Mouse (Mus musculus): ENCODE measurements around the gene Rrp8. TPM values are rescaled to one million over a fixed set of nuclear protein-coding genes. Genes with fewer than 3 reads are reported as not detected.
A peak's percentile ranks its signal among the peaks of the same experiment; 100 is the strongest.
"Not testable (repeated sequence)": the region's sequence is repeated elsewhere in the genome, so short reads cannot be mapped to it uniquely, and the experiment has no call there.

Gene Rrp8
- polyA plus RNA-seq, 1 experiment: 15.7 TPM

- DNase-seq (ENCODE audit: low read depth): no peak
- no peak for TF ChIP-seq CTCF (IDR thresholded peaks at IDR 0.05; ENCODE audit: borderline replicate concordance, extremely low read depth, insufficient read depth, insufficient read length)
- TF ChIP-seq POLR2A (IDR thresholded peaks at IDR 0.05; ENCODE audit: borderline replicate concordance, extremely low read depth, insufficient read depth, insufficient read length, poor library complexity, severe bottlenecking): no peak
Observed at GRCm38 (mm10) chr7:105769959-105770358, 32.8 kb upstream of the Rrp8 start.

DNA sequence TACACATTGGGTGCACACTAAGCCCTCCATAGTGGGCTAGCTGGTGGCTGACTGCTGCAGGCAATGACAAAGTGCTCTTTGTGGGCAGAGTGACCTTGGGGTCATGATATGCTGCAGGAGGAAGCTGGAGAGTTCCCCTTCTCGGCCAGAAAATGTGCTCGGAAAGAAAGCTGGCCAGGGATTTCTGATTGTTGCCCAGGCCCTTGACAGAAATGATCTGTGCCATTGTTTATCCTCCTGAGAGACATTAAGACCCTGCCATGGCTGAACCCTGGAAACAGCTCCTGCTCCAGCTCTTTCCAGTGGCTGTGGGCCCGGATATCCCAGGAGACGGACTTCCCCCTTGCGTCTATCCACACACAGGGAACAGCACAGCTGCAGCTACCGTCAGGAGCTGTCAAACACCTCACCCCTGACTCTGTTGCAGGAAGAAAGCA is 30.6 kb upstream of the Rrp8 start:
- peak; percentile 55 for DNase-seq (ENCODE audit: low read depth)
- no peak for TF ChIP-seq POLR2A (IDR thresholded peaks at IDR 0.05; ENCODE audit: borderline replicate concordance, extremely low read depth, insufficient read depth, insufficient read length, poor library complexity, severe bottlenecking)
- TF ChIP-seq CTCF (IDR thresholded peaks at IDR 0.05; ENCODE audit: borderline replicate concordance, extremely low read depth, insufficient read depth, insufficient read length): no peak

GRCm38 (mm10) chr7:105764331-105764730 is 27.1 kb upstream of the Rrp8 start:
- DNase-seq (ENCODE audit: low read depth): no peak
- TF ChIP-seq CTCF (IDR thresholded peaks at IDR 0.05; ENCODE audit: borderline replicate concordance, extremely low read depth, insufficient read depth, insufficient read length): no peak
- TF ChIP-seq POLR2A (IDR thresholded peaks at IDR 0.05; ENCODE audit: borderline replicate concordance, extremely low read depth, insufficient read depth, insufficient read length, poor library complexity, severe bottlenecking): no peak

GRCm38 (mm10) chr7:105762517-105763270 is 25.5 kb upstream of the Rrp8 start:
- DNase-seq (ENCODE audit: low read depth): peak; percentile 22
- TF ChIP-seq CTCF (IDR thresholded peaks at IDR 0.05; ENCODE audit: borderline replicate concordance, extremely low read depth, insufficient read depth, insufficient read length) (no peak), POLR2A (IDR thresholded peaks at IDR 0.05; ENCODE audit: borderline replicate concordance, extremely low read depth, insufficient read depth, insufficient read length, poor library complexity, severe bottlenecking) (no peak)

DNA sequence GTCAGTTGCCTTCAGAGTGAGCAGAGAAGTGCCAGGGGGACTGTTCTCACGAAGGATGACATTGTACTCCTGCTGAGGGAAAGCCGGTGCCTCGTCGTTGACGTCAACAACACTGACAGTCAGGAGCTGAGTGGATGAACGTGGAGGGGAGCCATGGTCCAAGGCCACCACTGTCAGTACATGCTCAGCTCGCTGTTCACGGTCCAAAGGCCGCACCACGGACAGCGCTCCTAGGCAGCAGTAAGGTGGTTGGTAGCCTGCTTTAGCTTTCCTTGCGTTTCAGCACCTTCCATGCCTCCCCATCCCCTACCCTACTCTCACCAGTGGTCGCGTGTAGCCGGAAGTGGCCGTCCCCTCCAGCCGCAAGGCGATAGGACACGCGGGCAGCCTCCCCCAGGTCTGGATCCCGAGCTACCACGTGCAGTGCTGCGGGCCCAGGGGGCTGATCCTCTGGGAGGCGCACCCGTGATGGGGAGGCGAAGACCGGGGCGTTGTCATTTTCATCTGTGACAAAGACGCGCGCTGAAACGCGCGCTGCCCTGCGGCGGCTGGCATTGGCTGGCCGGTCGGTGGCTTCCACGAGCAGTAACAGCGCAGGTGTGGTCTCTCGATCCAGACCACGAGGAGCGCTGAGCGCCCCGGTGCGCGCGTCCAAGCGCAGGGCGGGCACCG is 24.8 kb upstream of the Rrp8 start:
- no peak for DNase-seq (ENCODE audit: low read depth)
- TF ChIP-seq CTCF (IDR thresholded peaks at IDR 0.05; ENCODE audit: borderline replicate concordance, extremely low read depth, insufficient read depth, insufficient read length): no peak
- no peak for TF ChIP-seq POLR2A (IDR thresholded peaks at IDR 0.05; ENCODE audit: borderline replicate concordance, extremely low read depth, insufficient read depth, insufficient read length, poor library complexity, severe bottlenecking)

DNA sequence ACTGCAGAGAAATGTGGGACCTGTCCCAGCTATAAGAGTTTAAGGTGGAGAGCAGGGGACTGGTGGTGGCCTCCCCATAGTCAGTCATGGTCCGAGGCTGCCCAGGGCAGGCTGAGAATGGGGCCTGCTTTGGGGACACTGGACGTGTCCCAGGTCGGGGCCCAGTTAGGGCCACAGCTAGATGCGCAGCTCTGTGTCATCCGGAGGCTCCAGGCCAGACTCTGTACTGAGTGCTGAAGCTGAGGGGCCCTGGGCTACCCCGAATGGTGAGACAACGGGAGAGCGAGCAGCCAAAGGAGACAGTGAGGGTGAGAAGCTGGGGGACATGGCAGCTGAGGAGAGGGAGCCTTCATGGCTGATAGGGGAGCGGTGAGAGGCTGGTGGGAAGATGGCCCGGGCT is 16.1 kb upstream of the Rrp8 start:
- TF ChIP-seq POLR2A (IDR thresholded peaks at IDR 0.05; ENCODE audit: borderline replicate concordance, extremely low read depth, insufficient read depth, insufficient read length, poor library complexity, severe bottlenecking) (no peak), CTCF (IDR thresholded peaks at IDR 0.05; ENCODE audit: borderline replicate concordance, extremely low read depth, insufficient read depth, insufficient read length) (no peak)
- DNase-seq (ENCODE audit: low read depth): no peak

GRCm38 (mm10) chr7:105752716-105753115 is 15.5 kb upstream of the Rrp8 start:
- no peak for DNase-seq (ENCODE audit: low read depth)
- no peak for TF ChIP-seq POLR2A (IDR thresholded peaks at IDR 0.05; ENCODE audit: borderline replicate concordance, extremely low read depth, insufficient read depth, insufficient read length, poor library complexity, severe bottlenecking)
- no peak for TF ChIP-seq CTCF (IDR thresholded peaks at IDR 0.05; ENCODE audit: borderline replicate concordance, extremely low read depth, insufficient read depth, insufficient read length)

DNA sequence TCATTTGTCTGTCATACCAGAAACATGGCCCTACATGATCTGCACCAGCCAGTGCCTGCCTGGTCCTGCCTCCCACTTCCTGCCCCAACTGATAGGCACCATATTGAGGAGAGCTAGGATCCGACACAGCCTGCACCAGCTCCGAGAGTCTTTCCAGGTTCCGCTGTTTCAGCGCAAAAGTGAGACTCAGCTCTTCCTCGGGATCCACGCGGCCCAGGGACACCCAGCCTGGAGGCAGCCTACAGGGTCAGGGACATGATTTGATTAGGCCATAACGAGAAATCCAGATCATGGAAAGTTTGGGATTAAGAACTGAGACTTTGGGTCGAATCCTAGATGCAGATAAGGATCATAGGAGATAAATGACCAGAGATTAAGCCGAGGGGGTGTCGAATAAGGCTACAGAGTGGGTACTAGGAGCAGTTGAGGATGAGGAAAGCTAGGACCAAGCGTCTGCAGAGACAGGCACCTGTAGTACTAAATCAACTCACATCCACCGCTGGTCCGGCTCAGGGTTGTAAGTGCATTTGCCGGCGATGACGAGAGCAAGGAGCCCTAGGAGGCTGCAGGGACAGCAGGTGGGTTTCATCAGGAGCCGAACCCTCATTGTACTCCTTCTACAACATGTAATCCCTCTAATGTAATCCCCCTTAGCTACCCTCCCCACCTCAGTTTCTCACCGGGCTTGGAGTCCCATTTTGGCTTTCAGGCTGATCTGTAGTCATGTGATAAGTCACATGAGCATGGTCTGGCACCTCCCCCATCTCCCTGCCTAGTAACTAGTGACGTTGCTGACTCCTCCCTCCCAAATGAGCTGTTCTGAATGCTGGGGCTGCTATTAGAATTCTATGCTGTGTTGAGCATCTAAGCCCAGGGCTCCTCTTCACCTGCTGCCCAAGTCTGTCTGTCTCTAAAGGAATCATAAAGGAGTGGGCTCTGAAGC is 14.6 kb upstream of the Rrp8 start, which contains the start of gene Tpp1:
Gene Tpp1, minus strand, starts transcription at position 745 of the 943 bp plus-strand sequence.
- peak; percentile 97 for DNase-seq (ENCODE audit: low read depth)
- no peak for TF ChIP-seq POLR2A (IDR thresholded peaks at IDR 0.05; ENCODE audit: borderline replicate concordance, extremely low read depth, insufficient read depth, insufficient read length, poor library complexity, severe bottlenecking)
- no peak for TF ChIP-seq CTCF (IDR thresholded peaks at IDR 0.05; ENCODE audit: borderline replicate concordance, extremely low read depth, insufficient read depth, insufficient read length)

DNA sequence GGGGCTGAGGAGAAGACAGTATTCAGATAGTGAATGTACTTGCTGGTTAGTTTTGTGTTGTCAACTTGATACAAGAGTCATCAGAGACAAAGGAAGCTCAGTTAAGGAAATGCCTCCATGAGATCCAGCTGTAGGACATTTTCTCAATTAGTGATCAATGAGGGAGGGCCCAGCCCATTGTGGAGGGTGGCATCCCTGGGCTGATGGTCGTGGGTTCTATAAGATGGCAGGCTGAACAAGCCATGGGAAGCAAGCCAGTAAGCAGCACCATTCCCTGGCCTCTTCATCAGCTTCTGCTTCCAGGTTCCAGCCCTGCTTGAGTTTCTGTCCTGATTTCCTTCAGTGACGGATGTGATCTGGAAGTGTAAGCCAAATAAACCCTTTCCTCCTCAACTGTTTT is 10.6 kb upstream of the Rrp8 start:
- no peak for DNase-seq (ENCODE audit: low read depth)
- no peak for TF ChIP-seq POLR2A (IDR thresholded peaks at IDR 0.05; ENCODE audit: borderline replicate concordance, extremely low read depth, insufficient read depth, insufficient read length, poor library complexity, severe bottlenecking)
- no peak for TF ChIP-seq CTCF (IDR thresholded peaks at IDR 0.05; ENCODE audit: borderline replicate concordance, extremely low read depth, insufficient read depth, insufficient read length)

DNA sequence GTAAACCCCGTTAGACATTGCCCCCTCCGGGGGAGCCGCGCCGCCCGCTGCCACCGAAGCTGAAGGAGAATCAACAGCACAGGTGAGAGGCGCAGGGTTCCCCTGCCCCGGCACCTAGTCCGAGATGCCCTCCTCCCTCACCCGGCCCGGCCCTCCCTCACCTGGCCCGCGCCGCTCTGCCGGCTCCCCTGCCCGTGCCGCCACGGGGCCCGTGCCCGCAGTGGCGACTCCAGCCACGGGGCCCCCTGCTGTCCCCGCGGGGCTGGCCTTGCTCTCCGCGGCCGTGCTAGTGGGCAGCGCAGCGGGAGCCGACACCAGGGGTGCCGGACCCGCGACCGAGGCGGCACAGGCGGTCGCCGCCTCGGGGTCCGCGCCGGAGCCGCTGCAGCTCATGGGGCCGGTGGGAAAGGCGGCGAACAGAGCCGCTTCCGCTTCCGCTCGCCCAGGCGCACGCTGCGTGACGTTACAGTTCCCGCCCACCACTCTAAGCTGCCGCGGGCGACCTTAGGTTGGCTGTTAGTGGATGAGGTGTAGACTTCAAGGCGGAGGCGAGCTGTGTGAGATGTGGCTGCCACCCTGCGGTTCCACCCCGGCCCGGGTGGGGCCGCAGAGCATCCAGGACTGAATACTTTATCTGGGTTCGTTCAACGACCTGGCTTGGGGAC is 6.9 kb upstream of the Rrp8 start, which contains the start of gene Taf10:
Gene Taf10, minus strand, starts transcription at position 436 of the 665 bp plus-strand sequence.
- peak; percentile 96 for DNase-seq (ENCODE audit: low read depth)
- TF ChIP-seq CTCF (IDR thresholded peaks at IDR 0.05; ENCODE audit: borderline replicate concordance, extremely low read depth, insufficient read depth, insufficient read length) (peak; percentile 34; the same call in 1 of the 2 replicates), POLR2A (IDR thresholded peaks at IDR 0.05; ENCODE audit: borderline replicate concordance, extremely low read depth, insufficient read depth, insufficient read length, poor library complexity, severe bottlenecking) (peak; percentile 86)

DNA sequence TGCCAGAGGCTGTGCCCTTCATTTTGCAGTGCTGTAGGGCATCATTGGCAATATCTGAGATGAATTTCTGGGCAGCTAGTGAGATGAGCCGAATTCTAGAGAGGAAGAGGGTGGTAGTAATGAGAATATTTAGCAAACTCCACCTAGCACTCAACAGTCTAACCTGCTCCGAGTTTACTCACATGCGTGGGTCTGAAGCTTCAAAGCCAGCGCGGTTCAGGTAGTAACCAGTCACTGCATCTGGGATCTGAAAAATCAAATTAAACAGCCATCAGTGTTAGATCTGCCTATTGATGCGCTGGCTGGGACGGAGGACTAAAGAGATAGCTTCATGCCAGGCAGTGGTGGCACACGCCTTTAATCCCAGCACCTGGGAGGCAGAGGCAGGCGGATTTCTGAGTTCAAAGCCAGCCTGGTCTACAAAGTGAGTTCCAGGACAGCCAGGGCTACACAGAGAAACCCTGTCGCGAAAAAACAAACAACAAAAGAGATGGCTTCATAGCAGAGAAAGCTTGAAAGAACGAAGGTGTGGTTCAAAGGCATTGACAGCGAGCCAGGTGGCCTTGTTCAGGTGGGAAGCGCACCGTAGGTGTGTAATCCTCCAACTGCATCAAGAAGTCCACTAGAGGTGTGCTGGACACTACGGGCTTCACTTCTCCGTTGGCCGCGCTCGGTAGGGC is 6.2 kb upstream of the Rrp8 start:
- not testable (repeated sequence) for DNase-seq (ENCODE audit: low read depth)

DNA sequence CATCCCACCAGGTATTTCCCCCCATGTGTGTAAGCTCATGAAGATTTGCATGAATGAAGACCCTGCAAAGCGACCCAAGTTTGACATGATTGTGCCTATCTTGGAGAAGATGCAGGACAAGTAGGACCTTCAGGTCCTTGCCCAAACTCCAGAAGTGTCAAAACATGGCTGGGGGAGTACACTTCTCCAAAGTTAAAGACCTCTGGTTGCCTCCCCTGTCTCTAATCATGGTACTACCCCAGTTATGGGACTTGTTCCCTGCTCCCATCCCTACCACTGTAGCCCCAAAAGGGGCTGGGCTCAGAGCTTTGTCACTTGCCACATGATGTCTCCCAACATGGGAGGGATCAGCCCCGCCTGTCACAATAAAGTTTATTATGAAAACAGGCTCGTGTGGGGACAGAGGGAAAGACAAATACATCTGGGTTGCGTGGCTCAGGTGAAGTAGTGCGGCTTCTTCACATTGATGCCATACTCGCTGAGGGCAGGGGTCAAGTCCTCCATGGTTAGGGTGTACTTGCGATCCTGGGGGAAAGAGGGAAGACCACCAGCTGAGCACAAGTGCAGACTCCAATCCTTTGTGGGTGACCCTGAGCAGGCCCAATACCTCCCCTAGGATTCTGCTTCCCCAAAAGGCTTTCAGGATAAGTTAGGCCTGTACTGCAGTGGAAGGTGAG is 5.5 kb upstream of the Rrp8 start:
- not testable (repeated sequence) for DNase-seq (ENCODE audit: low read depth)
